Mouse (Mus musculus) testis, adult 2 months (tissue): ENCODE results near the gene Gm20388.
"Not testable (repeated sequence)": the region's sequence is repeated elsewhere in the genome, so short reads cannot be mapped to it uniquely, and the experiment has no call there.

Source experiments
- CTCF ChIP-seq: fragments of 200-500 bp; IDR thresholded peaks from 2 replicates; pipeline ENCODE4 v1.5.1; 2012; ENCODE audit warnings: low read depth, mild to moderate bottlenecking, inconsistent platforms, low read length, moderate library complexity; ENCODE audit not compliant: control insufficient read depth, insufficient read depth, insufficient replicate concordance
- POLR2A ChIP-seq: fragments of 200-500 bp; IDR thresholded peaks from 2 replicates; pipeline ENCODE4 v1.6.1; 2012; ENCODE audit warnings: low read depth, mild to moderate bottlenecking, inconsistent platforms, low read length, moderate library complexity; ENCODE audit not compliant: control insufficient read depth

DNA sequence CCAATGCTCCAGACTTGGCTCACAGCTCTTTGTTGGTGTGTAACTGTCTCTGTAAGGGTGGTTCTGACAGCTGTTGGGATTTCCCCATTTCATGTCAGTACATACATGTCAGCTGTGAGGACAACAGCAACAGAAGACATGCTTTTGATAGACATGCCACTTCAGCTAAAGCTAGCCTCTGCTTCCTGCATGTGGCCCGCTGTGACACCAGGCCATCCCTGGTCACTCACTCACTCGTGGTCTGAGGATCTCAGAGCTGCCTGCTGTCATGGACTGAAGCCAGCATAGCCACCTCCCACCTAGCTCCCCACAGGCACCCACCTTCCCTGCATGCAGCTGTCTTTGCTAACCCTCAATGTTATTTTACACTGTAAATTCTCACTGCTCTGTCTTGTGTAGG is 1686.9 kb downstream of the Gm20388 start:
- not testable (repeated sequence) for TF ChIP-seq POLR2A, CTCF
